Mouse (Mus musculus): ENCODE results near the gene Cx3cr1. TPM values are rescaled to one million over a fixed set of nuclear protein-coding genes. Genes with fewer than 3 reads are reported as not detected.
A peak's percentile ranks its signal among the peaks of the same experiment; 100 is the strongest.

The Cx3cr1 gene
- polyA plus RNA-seq, 1 experiment from 2014 or later: 3.5 TPM

DNA sequence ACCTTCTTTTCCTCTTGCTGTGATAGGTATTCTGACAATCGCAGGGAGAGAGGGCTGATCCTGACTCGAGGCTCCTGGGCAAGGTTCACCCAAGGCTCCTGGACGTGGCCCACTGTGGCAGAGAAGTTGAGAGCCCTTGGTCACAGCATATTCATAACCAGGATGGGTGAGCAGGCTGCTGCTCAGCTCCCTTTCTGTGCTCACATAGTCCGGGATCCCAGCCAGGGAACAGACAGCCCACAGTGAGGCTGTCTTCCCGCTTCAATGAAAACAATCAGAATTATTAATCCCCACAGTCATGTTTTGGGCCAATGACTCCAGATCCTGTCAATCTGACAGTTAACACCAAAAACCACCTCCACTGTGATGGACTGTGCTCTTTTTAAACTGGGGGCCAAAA, 12.3 kb upstream of the Cx3cr1 start:
- ATAC-seq (ENCODE audit: low read depth) (no peak), DNase-seq (no peak)
- H3K27ac ChIP-seq: no peak overlapping the region
- H3K9ac ChIP-seq: no peak overlapping the region
- H3K9me3 ChIP-seq (replicated peaks): no peaks in the 10 kb centered on the region
- H3K27me3 ChIP-seq: no peaks in the 10 kb centered on the region
- 61% methylated on average over 5 of the region's 5 CpGs for WGBS (ENCODE audit: insufficient replicate concordance)
- H3K4me3 ChIP-seq (replicated peaks): no peak overlapping the region
- no peaks in the 10 kb centered on the region for H3K36me3 ChIP-seq
- H3K4me1 ChIP-seq (replicated peaks): no peaks in the 10 kb centered on the region
- no peak overlapping the region for H3K4me2 ChIP-seq

DNA sequence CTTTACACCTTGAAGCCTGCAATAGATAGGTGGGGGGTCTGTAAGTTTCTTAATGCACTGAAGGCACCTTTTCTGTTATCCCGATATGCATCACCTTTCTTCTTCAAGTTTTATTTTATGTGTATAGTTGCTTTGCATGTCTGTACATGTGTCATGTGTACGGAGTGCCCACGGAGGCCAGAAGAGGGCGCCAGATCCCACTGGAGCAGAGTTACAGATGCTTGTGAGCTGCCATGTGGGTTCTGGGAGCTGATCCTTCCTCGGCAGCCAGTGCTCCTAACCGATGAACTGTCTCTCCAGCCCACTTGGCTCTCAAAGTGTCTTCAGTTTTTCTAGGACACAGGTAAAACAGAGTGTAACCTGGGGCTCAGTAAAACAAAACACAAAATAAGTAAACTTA, 11.6 kb upstream of the Cx3cr1 start:
- H3K36me3 ChIP-seq: no peaks in the 10 kb centered on the region
- no peak overlapping the region for H3K9ac ChIP-seq
- DNase-seq: no peak
- no peaks in the 10 kb centered on the region for H3K27me3 ChIP-seq
- H3K4me2 ChIP-seq: no peak overlapping the region
- H3K4me3 ChIP-seq (replicated peaks): no peak overlapping the region
- 56% methylated on average over 6 of the region's 6 CpGs for WGBS (ENCODE audit: insufficient replicate concordance)
- no peak for ATAC-seq (ENCODE audit: low read depth)
- H3K4me1 ChIP-seq (replicated peaks): no peaks in the 10 kb centered on the region
- H3K27ac ChIP-seq: no peak overlapping the region
- no peaks in the 10 kb centered on the region for H3K9me3 ChIP-seq (replicated peaks)

- ATAC-seq (ENCODE audit: low read depth): no peak
- Histone ChIP-seq H3K27me3 (no peaks in the 10 kb centered on the region), H3K4me1 (replicated peaks) (no peaks in the 10 kb centered on the region), H3K27ac (no peak overlapping the region), H3K4me2 (no peak overlapping the region), H3K36me3 (no peaks in the 10 kb centered on the region), H3K9me3 (replicated peaks) (no peaks in the 10 kb centered on the region), H3K4me3 (replicated peaks) (no peak overlapping the region), H3K9ac (no peak overlapping the region)
- WGBS (ENCODE audit: insufficient replicate concordance): 68% methylated on average over 8 of the region's 8 CpGs
- DNase-seq: no peak
Observed at GRCm38 (mm10) chr9:120080546-120081108, 10.9 kb upstream of the Cx3cr1 start.

- Histone ChIP-seq H3K9me3 (replicated peaks) (no peaks in the 10 kb centered on the region), H3K4me3 (replicated peaks) (no peak overlapping the region), H3K4me2 (no peak overlapping the region), H3K27ac (no peak overlapping the region), H3K27me3 (no peaks in the 10 kb centered on the region), H3K9ac (no peak overlapping the region), H3K36me3 (no peaks in the 10 kb centered on the region), H3K4me1 (replicated peaks) (no peaks in the 10 kb centered on the region)
- ATAC-seq (ENCODE audit: low read depth) (no peak), DNase-seq (no peak)
- 50% methylated on average over 7 of the region's 7 CpGs for WGBS (ENCODE audit: insufficient replicate concordance)
Observed at GRCm38 (mm10) chr9:120079901-120080300, 10.2 kb upstream of the Cx3cr1 start.

- Histone ChIP-seq H3K36me3 (no peaks in the 10 kb centered on the region), H3K9me3 (replicated peaks) (no peaks in the 10 kb centered on the region), H3K27me3 (no peaks in the 10 kb centered on the region), H3K9ac (no peak overlapping the region), H3K4me3 (replicated peaks) (no peak overlapping the region), H3K4me1 (replicated peaks) (no peaks in the 10 kb centered on the region), H3K4me2 (no peak overlapping the region), H3K27ac (no peak overlapping the region)
- ATAC-seq (ENCODE audit: low read depth): no peak
- DNase-seq: no peak
- WGBS (ENCODE audit: insufficient replicate concordance): 66% methylated on average over 3 of the region's 3 CpGs
Observed at GRCm38 (mm10) chr9:120078241-120078640, 8.6 kb upstream of the Cx3cr1 start.

GRCm38 (mm10) chr9:120074516-120074915, 4.8 kb upstream of the Cx3cr1 start:
- Histone ChIP-seq H3K27ac (no peak overlapping the region), H3K4me3 (replicated peaks) (no peak overlapping the region), H3K4me1 (replicated peaks) (peaks cover 11% of the 10 kb centered on the region; the same call in 1 of the 2 replicates), H3K9me3 (replicated peaks) (no peaks in the 10 kb centered on the region), H3K4me2 (no peak overlapping the region), H3K36me3 (no peaks in the 10 kb centered on the region), H3K9ac (no peak overlapping the region), H3K27me3 (no peaks in the 10 kb centered on the region)
- ATAC-seq (ENCODE audit: low read depth) (no peak), DNase-seq (no peak)
- 69% methylated on average over 7 of the region's 7 CpGs for WGBS (ENCODE audit: insufficient replicate concordance)

GRCm38 (mm10) chr9:120073169-120073568, 3.5 kb upstream of the Cx3cr1 start:
- 9% methylated on average over 3 of the region's 3 CpGs for WGBS (ENCODE audit: insufficient replicate concordance)
- no peak overlapping the region for H3K27ac ChIP-seq
- H3K4me1 ChIP-seq (replicated peaks): peaks cover 11% of the 10 kb centered on the region
- H3K9me3 ChIP-seq (replicated peaks): no peaks in the 10 kb centered on the region
- ATAC-seq (ENCODE audit: low read depth) (peak; percentile 23; the same call in 1 of the 2 replicates), DNase-seq (peak; percentile 54)
- H3K36me3 ChIP-seq: no peaks in the 10 kb centered on the region
- H3K4me3 ChIP-seq (replicated peaks): no peak overlapping the region
- H3K27me3 ChIP-seq: no peaks in the 10 kb centered on the region
- H3K4me2 ChIP-seq: no peak overlapping the region
- no peak overlapping the region for H3K9ac ChIP-seq

GRCm38 (mm10) chr9:120071251-120071650, 1.6 kb upstream of the Cx3cr1 start:
- Histone ChIP-seq H3K27me3 (no peaks in the 10 kb centered on the region), H3K4me3 (replicated peaks) (no peak overlapping the region), H3K9me3 (replicated peaks) (no peaks in the 10 kb centered on the region), H3K4me2 (no peak overlapping the region), H3K4me1 (replicated peaks) (peaks cover 11% of the 10 kb centered on the region), H3K9ac (no peak overlapping the region), H3K36me3 (no peaks in the 10 kb centered on the region), H3K27ac (no peak overlapping the region)
- 70% methylated on average over 2 of the region's 2 CpGs for WGBS (ENCODE audit: insufficient replicate concordance)
- no peak for DNase-seq
- ATAC-seq (ENCODE audit: low read depth): no peak

GRCm38 (mm10) chr9:120068047-120068446, 1.6 kb downstream of the Cx3cr1 start:
- H3K4me1 ChIP-seq (replicated peaks): peaks cover 11% of the 10 kb centered on the region
- H3K9me3 ChIP-seq (replicated peaks): no peaks in the 10 kb centered on the region
- no peak overlapping the region for H3K4me3 ChIP-seq (replicated peaks)
- ATAC-seq (ENCODE audit: low read depth): 0 out of 2 replicates have a peak, but pooled peaks have one; percentile 26
- WGBS (ENCODE audit: insufficient replicate concordance): 20% methylated on average over 10 of the region's 10 CpGs
- no peak overlapping the region for H3K4me2 ChIP-seq
- no peak overlapping the region for H3K9ac ChIP-seq
- no peaks in the 10 kb centered on the region for H3K36me3 ChIP-seq
- H3K27me3 ChIP-seq: no peaks in the 10 kb centered on the region
- no peak overlapping the region for H3K27ac ChIP-seq
- DNase-seq: no peak

DNA sequence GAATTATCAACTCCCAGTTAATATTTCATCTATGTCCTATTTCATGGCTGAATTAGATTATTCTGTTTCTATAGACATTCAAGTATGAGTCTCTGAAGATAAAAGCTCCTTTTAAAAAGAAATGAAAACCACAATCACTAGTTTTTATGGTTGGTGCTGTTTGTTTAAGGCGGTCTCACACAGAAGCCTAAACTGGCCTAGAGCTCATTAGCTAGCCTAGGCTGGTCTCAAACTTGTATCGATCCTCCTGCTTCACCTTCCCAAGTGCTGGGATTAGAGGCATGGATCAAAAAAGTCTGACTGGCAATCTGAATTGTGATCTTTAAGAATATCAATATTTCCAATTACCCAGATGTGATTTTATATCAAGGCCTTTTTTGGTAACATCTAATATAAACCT, 2.1 kb downstream of the Cx3cr1 start:
- peaks cover 11% of the 10 kb centered on the region for H3K4me1 ChIP-seq (replicated peaks)
- WGBS (ENCODE audit: insufficient replicate concordance): 65% methylated on average over 2 of the region's 2 CpGs
- no peak overlapping the region for H3K4me3 ChIP-seq (replicated peaks)
- H3K36me3 ChIP-seq: no peaks in the 10 kb centered on the region
- H3K27me3 ChIP-seq: no peaks in the 10 kb centered on the region
- ATAC-seq (ENCODE audit: low read depth) (no peak), DNase-seq (no peak)
- no peak overlapping the region for H3K9ac ChIP-seq
- no peaks in the 10 kb centered on the region for H3K9me3 ChIP-seq (replicated peaks)
- H3K4me2 ChIP-seq: no peak overlapping the region
- no peak overlapping the region for H3K27ac ChIP-seq

DNA sequence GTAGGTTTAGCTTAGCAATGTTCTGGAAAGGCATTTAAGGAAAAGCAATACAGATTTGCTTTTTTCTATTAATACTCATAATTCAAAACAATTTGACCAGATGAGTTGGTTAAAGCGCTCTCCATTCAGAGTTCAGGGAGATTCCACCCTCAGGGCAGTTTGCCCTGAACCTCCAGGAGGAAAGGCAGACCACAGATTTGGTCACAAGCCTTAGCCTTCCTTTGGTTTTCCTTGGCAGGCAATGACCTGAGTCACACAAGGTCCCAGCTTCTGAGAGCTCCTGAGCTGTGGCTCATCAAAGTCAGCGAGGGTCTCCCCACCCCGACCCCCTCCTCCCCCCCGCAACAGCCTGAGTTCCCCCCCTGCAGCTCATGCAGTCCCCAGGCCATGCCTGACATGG, 5.4 kb downstream of the Cx3cr1 start:
- no peak overlapping the region for H3K27ac ChIP-seq
- no peak overlapping the region for H3K4me2 ChIP-seq
- H3K27me3 ChIP-seq: no peaks in the 10 kb centered on the region
- no peaks in the 10 kb centered on the region for H3K9me3 ChIP-seq (replicated peaks)
- H3K9ac ChIP-seq: no peak overlapping the region
- H3K4me3 ChIP-seq (replicated peaks): no peak overlapping the region
- H3K4me1 ChIP-seq (replicated peaks): no peaks in the 10 kb centered on the region; the same call in 1 of the 2 replicates
- no peaks in the 10 kb centered on the region for H3K36me3 ChIP-seq
- WGBS (ENCODE audit: insufficient replicate concordance): 54% methylated on average over 4 of the region's 4 CpGs
- ATAC-seq (ENCODE audit: low read depth): no peak
- no peak for DNase-seq

DNA sequence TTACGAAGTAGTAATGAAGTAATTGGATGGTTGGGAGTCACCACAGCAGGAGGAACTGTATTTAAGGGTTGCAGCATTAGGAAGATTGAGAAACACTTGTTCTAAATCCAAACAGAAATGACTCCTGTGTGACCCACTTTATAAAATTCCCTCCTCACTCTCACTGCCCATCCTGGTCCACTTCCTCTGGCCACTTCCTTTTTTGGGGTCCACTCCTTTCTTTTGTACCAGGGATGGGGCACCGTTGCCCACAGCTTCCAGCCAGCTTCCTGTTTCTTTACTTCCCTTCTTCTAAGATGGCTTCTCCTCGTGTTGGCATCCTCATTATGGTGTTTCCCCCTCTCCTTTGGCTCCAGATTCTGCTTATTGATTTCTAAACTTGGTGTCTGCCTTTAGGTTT, 10.9 kb downstream of the Cx3cr1 start:
- no peaks in the 10 kb centered on the region for H3K9me3 ChIP-seq (replicated peaks)
- H3K27me3 ChIP-seq: no peaks in the 10 kb centered on the region
- ATAC-seq (ENCODE audit: low read depth): no peak
- WGBS (ENCODE audit: insufficient replicate concordance): 33% methylated on average over 3 of the region's 3 CpGs
- H3K9ac ChIP-seq: no peak overlapping the region
- H3K27ac ChIP-seq: no peak overlapping the region
- no peak for DNase-seq
- H3K36me3 ChIP-seq: no peaks in the 10 kb centered on the region
- no peaks in the 10 kb centered on the region; the same call in 1 of the 2 replicates for H3K4me1 ChIP-seq (replicated peaks)
- H3K4me3 ChIP-seq (replicated peaks): no peak overlapping the region
- H3K4me2 ChIP-seq: no peak overlapping the region
